Mouse (Mus musculus) kidney, adult 2 months (tissue): ENCODE data around the gene Gm9970.
A peak's percentile ranks its signal among the peaks of the same experiment; 100 is the strongest.

Experiments
- CTCF ChIP-seq: fragments of 200-500 bp; conservative IDR thresholded peaks from 2 replicates; pipeline ENCODE4 v1.5.1; 2011; ENCODE audit warnings: low read depth, mild to moderate bottlenecking, control low read depth, low read length, moderate library complexity, mixed read lengths; ENCODE audit not compliant: insufficient read depth, insufficient read length
- POLR2A ChIP-seq: fragments of 200-500 bp; IDR thresholded peaks from one replicate; pipeline ENCODE4 v1.6.1; 2011; ENCODE audit warnings: low read depth, low read length, control low read depth

- TF ChIP-seq POLR2A = peak; percentile 69
- no peak for TF ChIP-seq CTCF
Measured at GRCm38 (mm10) chr5:31240637-31241521, at the start of gene Gm9970, which contains the start of gene Nrbp1.
